Mouse (Mus musculus) liver, embryonic 14.5 days (tissue): ENCODE measurements around the gene Zfp626.

Experiments used
- CTCF ChIP-seq: IDR thresholded peaks from 2 replicates; pipeline ENCODE4 v1.5.1; 2016; ENCODE audit warnings: antibody characterized with exemption, low read depth, control low read depth
- EP300 ChIP-seq: IDR thresholded peaks from 2 replicates; pipeline ENCODE4 v1.6.1; 2016; ENCODE audit warnings: antibody characterized with exemption, low read depth

DNA sequence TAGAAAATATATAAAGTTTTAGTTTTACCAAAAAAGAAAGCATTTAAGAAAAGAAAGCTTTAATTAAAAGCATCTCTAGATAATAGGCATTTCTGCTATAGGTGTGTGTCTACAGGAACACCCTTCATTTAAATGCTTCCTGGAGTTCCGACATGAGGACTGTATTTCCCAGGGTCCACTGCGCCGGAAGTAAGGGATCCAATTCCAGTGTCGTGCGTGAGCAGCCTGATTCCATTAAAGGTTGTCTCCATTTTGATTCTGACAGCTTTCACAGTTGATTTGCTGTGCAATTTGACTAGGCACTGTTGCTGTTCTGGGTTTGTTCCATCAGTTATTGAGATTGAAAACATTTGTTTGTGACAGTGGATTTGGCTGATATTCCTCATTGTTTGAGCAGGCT lies 4.0 kb upstream of the Zfp626 start:
- TF ChIP-seq CTCF (no peak), EP300 (no peak)
